Mouse (Mus musculus) embryo, embryonic 11.5 days (tissue): ENCODE data around the gene Srsf2.
"Not testable (repeated sequence)": the region's sequence is repeated elsewhere in the genome, so short reads cannot be mapped to it uniquely, and the experiment has no call there.

ENCODE experiments used
- DNase-seq: peaks from one replicate; pipeline ENCODE4 v3.0.0-alpha.2; 2012; ENCODE audit warnings: low read depth, low spot score

The Srsf2 gene

GRCm38 (mm10) chr11:116853512-116853928 is 626 bp upstream of the Srsf2 start:
- DNase-seq: peak; percentile 90

- peak; percentile 46 for DNase-seq
Observed at GRCm38 (mm10) chr11:116852291-116852890, 503 bp downstream of the Srsf2 start, which contains the start of gene Mfsd11. TSS of gene Mfsd11 (plus strand) at chr11:116852440.

GRCm38 (mm10) chr11:116851576-116852290 is 1.2 kb downstream of the Srsf2 start:
- DNase-seq: no peak

- no peak for DNase-seq
Observed at GRCm38 (mm10) chr11:116850833-116851477, 1.9 kb downstream of the Srsf2 start.

- no peak for DNase-seq
Observed at GRCm38 (mm10) chr11:116850085-116850484, 2.8 kb downstream of the Srsf2 start.

GRCm38 (mm10) chr11:116849587-116849986 is 3.3 kb downstream of the Srsf2 start:
- DNase-seq: no peak

GRCm38 (mm10) chr11:116848877-116849178 is 4.1 kb downstream of the Srsf2 start:
- not testable (repeated sequence) for DNase-seq

- no peak for DNase-seq
Observed at GRCm38 (mm10) chr11:116848086-116848876, 4.6 kb downstream of the Srsf2 start.

- DNase-seq: no peak
Observed at GRCm38 (mm10) chr11:116847187-116848085, 5.5 kb downstream of the Srsf2 start.

- DNase-seq: no peak
Observed at GRCm38 (mm10) chr11:116846593-116847181, 6.2 kb downstream of the Srsf2 start.

GRCm38 (mm10) chr11:116843261-116844233 is 9.3 kb downstream of the Srsf2 start, which contains the start of the genes Mettl23 and Jmjd6:
TSS of gene Mettl23 (plus strand) at chr11:116843278.
TSS of gene Jmjd6 (minus strand) at chr11:116843449.
- DNase-seq: peak; percentile 97

GRCm38 (mm10) chr11:116842531-116843260 is 10.2 kb downstream of the Srsf2 start:
- DNase-seq: peak; percentile 50

GRCm38 (mm10) chr11:116840748-116841147 is 12.1 kb downstream of the Srsf2 start:
- DNase-seq: no peak

- DNase-seq: no peak
Observed at GRCm38 (mm10) chr11:116839601-116840000, 13.3 kb downstream of the Srsf2 start.

- no peak for DNase-seq
Observed at GRCm38 (mm10) chr11:116838936-116839335, 14.0 kb downstream of the Srsf2 start.

- no peak for DNase-seq
Observed at GRCm38 (mm10) chr11:116837441-116837840, 15.5 kb downstream of the Srsf2 start.

- DNase-seq: no peak
Observed at GRCm38 (mm10) chr11:116836283-116836682, 16.6 kb downstream of the Srsf2 start.

- DNase-seq: no peak
Observed at GRCm38 (mm10) chr11:116834954-116835353, 17.9 kb downstream of the Srsf2 start.
